Mouse (Mus musculus): ENCODE results near the gene Nbdy. TPM values are rescaled to one million over a fixed set of nuclear protein-coding genes. Genes with fewer than 3 reads are reported as not detected.

The Nbdy gene
- 16.5 TPM for total RNA-seq (2023)

DNA sequence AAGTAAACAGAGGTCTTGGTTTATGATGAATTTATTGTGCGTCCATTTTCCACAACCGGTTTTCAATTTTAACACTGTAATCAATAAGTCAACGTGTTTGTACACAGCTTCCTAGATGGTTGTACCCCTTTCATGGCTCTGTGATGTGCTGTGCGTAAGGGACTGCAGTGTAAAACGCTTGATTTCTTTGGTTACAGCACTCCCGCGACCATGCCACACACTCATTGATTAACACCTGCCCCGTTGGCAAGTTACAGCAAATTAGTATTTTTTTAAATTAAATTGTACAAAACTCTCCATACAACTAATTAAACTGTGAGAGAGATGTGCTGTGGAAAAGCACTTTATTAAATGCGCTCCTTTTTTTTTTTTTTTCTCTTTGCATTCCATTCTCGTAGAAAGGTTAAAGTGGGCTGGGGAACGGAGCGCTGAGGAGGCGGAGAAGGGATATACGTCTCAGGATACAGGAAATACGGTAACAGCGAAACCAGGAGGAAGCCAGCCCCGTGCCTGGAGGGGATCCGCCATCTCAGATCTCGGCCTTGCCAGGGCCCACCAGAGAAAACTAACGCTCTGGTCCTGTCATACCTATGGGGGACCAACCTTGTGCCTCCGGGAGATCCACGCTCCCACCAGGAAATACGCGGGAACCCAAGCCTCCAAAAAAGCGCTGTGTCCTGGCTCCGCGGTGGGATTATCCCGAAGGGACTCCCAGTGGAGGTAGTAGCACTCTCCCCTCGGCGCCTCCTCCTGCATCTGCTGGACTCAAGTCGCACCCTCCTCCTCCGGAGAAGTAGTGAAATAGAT is at the start of gene Nbdy:
Gene Nbdy (plus strand): TSS at position 481 of the 807 bp plus-strand sequence.

DNA sequence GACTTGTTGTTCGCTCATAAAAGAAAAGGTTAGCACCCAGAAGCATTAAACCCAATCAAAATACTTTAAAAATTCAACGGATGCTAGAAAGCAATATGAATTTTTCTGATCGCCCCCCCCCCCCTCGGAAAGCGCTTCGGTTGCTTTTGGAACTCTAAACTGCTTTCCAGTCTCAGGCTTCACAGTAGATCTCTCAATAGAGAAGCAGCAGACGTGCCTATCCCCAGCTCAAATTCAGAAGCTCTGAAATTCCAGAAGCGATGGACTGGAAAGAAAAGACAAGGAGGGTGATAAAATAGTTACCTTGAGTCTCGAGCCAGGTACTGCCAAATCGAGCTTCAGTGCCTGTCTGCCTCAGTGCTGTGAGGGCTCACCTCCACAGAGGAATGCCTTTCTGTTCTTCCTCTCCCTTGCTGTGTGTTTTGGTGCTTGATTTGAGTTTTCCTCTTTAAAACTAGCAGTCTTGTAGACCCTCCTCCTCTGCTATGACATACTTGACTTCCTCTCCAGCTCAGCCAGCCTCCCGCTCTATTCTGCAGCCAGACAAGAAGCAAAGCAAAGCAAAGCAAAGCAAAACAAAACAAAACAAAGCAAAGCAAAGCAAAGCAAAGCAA is 27.5 kb upstream of the Nbdy start, which contains the start of gene Kctd12b:
Gene Kctd12b (minus strand): TSS at position 610 of the 614 bp plus-strand sequence.

Other genes with a start within 250 kb of the Nbdy start
- gene Ubqln2, start 225.4 kb upstream of the Nbdy start, total RNA-seq (2023) = 52.4 TPM
- gene Cypt3, start 165.0 kb upstream of the Nbdy start, total RNA-seq (2023) = not detected
- gene Kctd12b, start 27.2 kb upstream of the Nbdy start, total RNA-seq (2023) = 7.2 TPM
- gene Spin2c, start 108.6 kb downstream of the Nbdy start, total RNA-seq (2023) = not detected

Measured in CD4-positive naive resting alpha-beta T cell, adult 57 days (primary cell).